Mouse (Mus musculus) midbrain, embryonic 14.5 days (tissue): ENCODE data around the gene Itgb1bp1. TPM values are rescaled to one million over a fixed set of nuclear protein-coding genes. Genes with fewer than 3 reads are reported as not detected.

Source experiments
- ATAC-seq: fragments of 200-750 bp; cut with Nextera tagmentation; 2 replicates; pipeline ENCODE4 v1.8.0; 2017; ENCODE audit warnings: moderate number of reproducible peaks, moderate library complexity; ENCODE audit not compliant: low FRiP score, low TSS enrichment
- DNase-seq: peaks from one replicate; pipeline ENCODE4 v3.0.0-alpha.2; 2015
- H3K27ac ChIP-seq: fragments of 300-500 bp; sonication (generic); replicated peaks from 2 replicates; pipeline ENCODE4 v1.5.1; 2014; ENCODE audit warnings: mild to moderate bottlenecking, low read depth, low read length, moderate library complexity
- H3K27me3 ChIP-seq: fragments of 300-500 bp; sonication (generic); 2 replicates; pipeline ENCODE4 v1.6.1; 2014; ENCODE audit warnings: low read length, control low read depth, mixed read lengths; ENCODE audit not compliant: control insufficient read depth, insufficient read depth
- H3K36me3 ChIP-seq: fragments of 300-500 bp; sonication (generic); 2 replicates; pipeline ENCODE4 v1.6.1; 2014; ENCODE audit warnings: low read length, control low read depth; ENCODE audit not compliant: control insufficient read depth, insufficient read depth
- H3K4me1 ChIP-seq: fragments of 300-500 bp; sonication (generic); 2 replicates; pipeline ENCODE4 v1.6.1; 2014; ENCODE audit warnings: mild to moderate bottlenecking, antibody characterized with exemption, low read length, control low read depth; ENCODE audit not compliant: control insufficient read depth, insufficient read depth
- H3K4me2 ChIP-seq: fragments of 300-500 bp; sonication (generic); 2 replicates; pipeline ENCODE4 v1.6.1; 2014; ENCODE audit warnings: mild to moderate bottlenecking, low read length, moderate library complexity
- H3K4me3 ChIP-seq: fragments of 300-500 bp; sonication (generic); replicated peaks from 2 replicates; pipeline ENCODE4 v1.5.1; 2014; ENCODE audit warnings: low read depth, low read length
- H3K9ac ChIP-seq: fragments of 300-500 bp; sonication (generic); replicated peaks from 2 replicates; pipeline ENCODE4 v1.6.1; 2014; ENCODE audit warnings: mild to moderate bottlenecking, low read length, moderate library complexity
- H3K9me3 ChIP-seq: fragments of 300-500 bp; sonication (generic); 2 replicates; pipeline ENCODE4 v1.6.1; 2016; ENCODE audit warnings: low read length, control low read depth, mixed read lengths; ENCODE audit not compliant: control insufficient read depth
- WGBS: fragments of 180-500 bp; shearing (Covaris S2); extraction: QIAGEN DNeasy Blood & Tissue Kit; methylation state at CpG from one replicate; pipeline ENCODE4 v1.1.7; 2014; 5-methylcytosine and 5-hydroxymethylcytosine counted together
- polyA plus RNA-seq: library from polyadenylated mRNA; unstranded; fragments of >200 nt; fragmentation: Nextera tagmentation; extraction: Ambion mirVana; gene quantifications from 2 replicates; pipeline ENCODE4 v1.2.1, GENCODE M21; 2014

Gene Itgb1bp1
- polyA plus RNA-seq, 1 experiment from 2014 or later: 42.4 TPM

DNA sequence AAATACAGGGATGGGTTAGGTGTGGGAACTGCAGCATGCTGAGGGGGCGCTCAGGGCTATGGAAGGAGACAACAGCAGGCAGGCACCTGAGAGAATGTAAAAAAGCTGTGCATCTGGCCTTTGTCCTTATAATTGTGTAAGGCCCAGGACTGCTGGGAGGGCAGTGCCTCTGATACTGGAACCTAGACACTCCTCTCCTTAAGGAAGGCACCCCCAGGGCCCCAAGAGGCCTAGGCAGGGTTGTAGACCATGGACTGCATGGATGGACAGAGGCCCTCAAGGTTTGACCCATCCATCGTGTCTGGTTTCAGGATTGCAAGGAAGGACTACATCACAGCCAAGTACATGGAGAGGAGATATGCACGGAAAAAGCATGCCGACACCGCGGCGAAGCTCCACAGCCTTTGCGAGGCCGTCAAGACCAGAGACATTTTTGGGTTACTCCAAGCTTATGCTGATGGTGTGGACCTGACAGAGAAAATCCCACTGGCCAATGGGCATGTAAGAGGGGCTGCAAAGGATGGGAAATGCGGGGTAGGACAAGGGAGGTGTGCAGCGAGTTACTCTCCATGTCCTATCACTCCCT is 41.6 kb downstream of the Itgb1bp1 start:
- DNase-seq (no peak), ATAC-seq (no peak)
- Histone ChIP-seq H3K9me3 (no peaks in the 10 kb centered on the region), H3K27me3 (no peaks in the 10 kb centered on the region), H3K27ac (no peak overlapping the region), H3K4me1 (no peaks in the 10 kb centered on the region), H3K36me3 (peaks cover 82% of the 10 kb centered on the region), H3K9ac (no peak overlapping the region), H3K4me3 (no peak overlapping the region), H3K4me2 (no peak overlapping the region)
- WGBS: 98% methylated on average over 11 of the region's 11 CpGs

DNA sequence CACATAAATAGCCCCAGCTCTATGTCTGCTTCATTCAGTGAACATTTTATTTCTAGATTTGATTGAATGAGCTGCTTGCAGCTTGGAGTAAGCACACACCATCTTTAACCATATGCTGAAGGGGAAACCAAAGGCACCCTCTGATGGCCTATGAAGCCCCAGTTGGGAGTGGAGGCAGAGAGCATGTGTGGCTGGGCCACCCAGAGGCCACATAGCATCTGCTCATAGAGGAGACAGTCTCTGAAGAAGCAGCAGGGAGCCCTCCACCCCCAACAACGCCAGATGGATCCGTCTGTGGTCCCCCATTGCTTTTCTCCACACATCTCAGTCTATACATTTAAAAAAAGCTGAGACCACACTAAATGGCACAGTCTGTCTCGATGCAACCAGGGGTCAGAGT is 44.1 kb downstream of the Itgb1bp1 start:
- H3K9me3 ChIP-seq: no peaks in the 10 kb centered on the region
- H3K4me2 ChIP-seq: no peak overlapping the region
- no peak overlapping the region for H3K27ac ChIP-seq
- peaks cover 79% of the 10 kb centered on the region for H3K36me3 ChIP-seq
- H3K4me3 ChIP-seq: no peak overlapping the region
- no peak for ATAC-seq
- H3K9ac ChIP-seq: no peak overlapping the region
- WGBS: 75% methylated on average over 3 of the region's 3 CpGs
- H3K27me3 ChIP-seq: no peaks in the 10 kb centered on the region
- no peaks in the 10 kb centered on the region for H3K4me1 ChIP-seq
- DNase-seq: no peak

DNA sequence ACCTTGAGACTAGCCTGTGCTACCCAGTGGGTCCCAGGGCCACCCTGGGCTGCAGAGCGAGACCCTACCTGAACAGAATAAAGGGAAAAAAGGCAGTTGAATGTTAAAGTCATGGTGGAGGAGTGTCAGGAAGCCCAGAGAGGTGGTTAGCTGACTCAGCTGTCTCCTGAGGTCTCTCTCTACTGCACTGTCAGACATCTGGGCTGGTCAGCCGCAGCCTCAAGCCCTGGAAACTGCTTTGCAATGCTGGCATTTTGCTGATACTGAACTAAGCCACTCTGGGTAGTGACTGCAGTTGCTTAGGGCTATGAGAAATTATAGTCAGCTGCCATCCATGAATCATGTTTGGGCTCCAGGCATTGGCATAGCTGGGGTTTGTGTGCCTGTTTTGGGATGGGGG is 51.5 kb downstream of the Itgb1bp1 start:
- ATAC-seq (no peak), DNase-seq (no peak)
- no peak overlapping the region for H3K4me2 ChIP-seq
- peaks cover 68% of the 10 kb centered on the region for H3K36me3 ChIP-seq
- 89% methylated on average over 2 of the region's 2 CpGs for WGBS
- no peak overlapping the region for H3K4me3 ChIP-seq
- H3K27ac ChIP-seq: no peak overlapping the region
- H3K4me1 ChIP-seq: no peaks in the 10 kb centered on the region
- H3K9ac ChIP-seq: no peak overlapping the region
- no peaks in the 10 kb centered on the region for H3K9me3 ChIP-seq
- H3K27me3 ChIP-seq: no peaks in the 10 kb centered on the region

DNA sequence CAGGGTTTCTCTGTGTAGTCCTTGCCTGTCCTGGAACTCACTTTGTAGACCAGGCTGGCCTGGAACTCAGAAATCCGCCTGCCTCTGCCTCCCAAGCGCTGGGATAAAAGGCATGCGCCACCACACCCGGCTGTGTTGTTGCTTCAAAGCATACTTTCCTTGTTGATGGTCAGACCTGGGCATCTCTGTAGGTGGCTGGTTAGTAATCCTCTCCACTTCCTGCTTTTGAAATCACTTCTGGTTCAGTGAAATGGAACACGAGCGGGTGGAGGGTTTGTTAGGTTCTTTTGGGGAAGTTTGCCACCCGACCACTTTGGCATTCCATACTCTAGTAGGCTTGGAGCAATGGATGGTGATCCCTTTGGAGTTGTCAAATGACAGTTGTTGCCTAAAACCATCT is 52.4 kb downstream of the Itgb1bp1 start:
- DNase-seq (no peak), ATAC-seq (no peak)
- Histone ChIP-seq H3K4me3 (no peak overlapping the region), H3K9me3 (no peaks in the 10 kb centered on the region), H3K36me3 (peaks cover 66% of the 10 kb centered on the region), H3K4me2 (no peak overlapping the region), H3K27ac (no peak overlapping the region), H3K9ac (no peak overlapping the region), H3K27me3 (no peaks in the 10 kb centered on the region), H3K4me1 (no peaks in the 10 kb centered on the region)
- 91% methylated on average over 7 of the region's 7 CpGs for WGBS

DNA sequence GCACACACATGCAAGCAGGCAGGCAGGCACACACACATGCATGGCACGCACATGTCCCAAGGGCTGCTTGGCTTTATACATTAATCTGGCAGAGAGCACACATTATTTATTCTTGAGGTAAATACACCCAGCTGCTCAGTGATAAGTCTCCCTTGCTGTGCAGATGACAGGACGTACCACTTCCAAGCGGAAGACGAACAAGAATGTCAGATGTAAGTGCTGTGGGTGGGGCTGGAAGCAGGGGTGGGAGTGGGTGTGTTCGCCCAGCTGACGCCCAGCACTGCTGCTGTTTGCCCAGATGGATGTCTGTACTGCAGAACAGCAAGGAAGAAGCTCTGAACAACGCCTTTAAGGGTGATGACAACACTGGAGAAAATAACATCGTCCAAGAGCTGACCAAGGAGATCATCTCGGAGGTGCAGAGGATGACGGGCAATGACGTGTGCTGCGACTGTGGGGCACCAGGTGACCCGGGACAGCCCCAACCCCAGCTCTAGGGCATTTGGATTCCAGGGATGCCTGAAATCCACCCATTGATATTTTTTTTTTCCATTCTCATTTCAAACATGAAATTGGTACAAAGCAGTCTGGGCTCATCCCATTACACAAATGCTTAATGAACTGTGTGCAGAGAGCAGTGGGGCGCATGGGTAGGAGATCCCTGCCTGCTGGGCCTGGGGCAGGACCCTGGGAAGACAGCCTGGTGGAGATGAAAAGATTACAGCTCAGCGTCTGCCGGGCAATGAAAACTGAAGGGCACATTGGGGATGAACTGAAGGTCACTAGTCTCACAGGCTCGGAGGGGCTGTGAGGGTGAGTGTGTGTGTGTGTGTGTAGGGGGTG is 56.8 kb downstream of the Itgb1bp1 start:
- DNase-seq (peak; percentile 31), ATAC-seq (no peak)
- Histone ChIP-seq H3K27ac (0 out of 2 replicates have a peak overlapping the region, but pooled peaks have one; percentile 26), H3K4me2 (no peak overlapping the region), H3K9me3 (no peaks in the 10 kb centered on the region), H3K9ac (no peak overlapping the region), H3K4me3 (no peak overlapping the region), H3K36me3 (peaks cover 36% of the 10 kb centered on the region), H3K4me1 (0 out of 2 replicates have a peak, but pooled peaks cover 5% of the 10 kb centered on the region), H3K27me3 (no peaks in the 10 kb centered on the region)
- WGBS: 76% methylated on average over 17 of the region's 17 CpGs

DNA sequence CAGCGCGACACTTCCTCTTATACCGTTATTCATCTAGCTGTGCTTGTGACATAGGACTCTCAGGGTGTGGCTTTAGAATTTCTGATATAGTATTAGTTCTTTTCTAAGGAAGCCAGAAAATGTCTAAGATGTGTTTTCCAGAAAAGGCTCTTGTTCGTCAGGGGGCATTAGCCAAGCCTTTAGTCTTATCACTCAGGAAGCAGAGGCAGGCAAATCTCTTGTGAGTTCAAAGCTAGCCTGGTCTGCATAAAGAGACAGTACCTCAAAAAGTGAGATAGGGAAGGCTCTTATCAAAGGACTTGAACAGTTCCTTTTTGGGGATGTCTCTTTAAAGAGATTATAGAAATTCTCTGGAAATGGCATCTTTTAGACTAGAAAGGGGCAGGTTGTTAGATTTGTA is 57.4 kb downstream of the Itgb1bp1 start:
- no peak overlapping the region for H3K4me2 ChIP-seq
- no peak overlapping the region for H3K9ac ChIP-seq
- DNase-seq: no peak
- no peak overlapping the region for H3K27ac ChIP-seq
- no peaks in the 10 kb centered on the region for H3K27me3 ChIP-seq
- no peak for ATAC-seq
- 96% methylated on average over 4 of the region's 4 CpGs for WGBS
- no peak overlapping the region for H3K4me3 ChIP-seq
- no peaks in the 10 kb centered on the region for H3K9me3 ChIP-seq
- 0 out of 2 replicates have a peak, but pooled peaks cover 5% of the 10 kb centered on the region for H3K4me1 ChIP-seq
- peaks cover 33% of the 10 kb centered on the region for H3K36me3 ChIP-seq

DNA sequence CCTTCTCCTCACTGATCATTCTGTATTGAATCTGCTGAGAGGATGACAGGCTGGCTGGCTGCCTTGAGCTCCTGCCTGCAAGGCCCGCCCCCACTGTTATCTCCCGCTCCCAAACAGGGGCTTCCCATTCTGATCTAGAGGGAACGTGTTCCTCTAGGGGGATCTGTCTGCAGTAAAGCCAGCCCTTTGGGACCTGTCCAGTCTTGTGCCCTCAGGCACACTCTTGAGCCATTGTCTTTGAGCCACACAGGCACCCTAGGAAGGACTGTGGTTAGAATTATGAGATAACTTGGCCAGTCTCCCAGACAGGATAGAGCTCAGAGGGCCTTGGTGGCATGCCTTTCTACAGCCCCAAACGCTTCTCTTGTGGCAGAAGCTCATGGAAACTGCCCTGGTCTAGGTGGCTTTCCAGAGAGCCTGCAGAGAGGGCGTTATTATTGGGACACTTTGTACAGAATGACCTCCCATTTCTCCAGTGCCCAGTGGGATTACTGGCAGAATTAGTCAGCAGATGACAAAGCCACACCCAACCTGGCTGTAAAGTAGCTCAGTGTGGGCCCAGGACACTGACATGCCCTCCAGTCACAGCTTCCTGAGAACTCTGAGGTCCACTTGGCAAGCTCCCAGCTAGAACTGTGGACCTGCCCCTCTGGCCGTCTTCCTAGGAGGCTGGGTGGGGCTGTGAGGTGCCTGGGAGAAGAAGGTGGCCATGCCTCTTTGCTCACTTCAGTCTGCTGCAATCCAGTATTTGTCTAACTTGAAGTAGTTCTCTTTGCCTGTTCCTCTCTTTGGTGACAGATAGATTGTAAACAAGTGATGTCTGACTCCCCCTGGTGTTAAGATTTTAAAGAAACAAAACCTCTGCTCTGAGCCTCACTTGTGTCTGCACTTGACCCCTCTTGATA is 58.8 kb downstream of the Itgb1bp1 start:
- DNase-seq (peak; percentile 65), ATAC-seq (peak; percentile 19)
- H3K4me2 ChIP-seq: no peak overlapping the region
- H3K36me3 ChIP-seq: peaks cover 33% of the 10 kb centered on the region
- WGBS: 68% methylated on average over 6 of the region's 6 CpGs
- no peaks in the 10 kb centered on the region for H3K9me3 ChIP-seq
- no peak overlapping the region for H3K9ac ChIP-seq
- H3K4me1 ChIP-seq: 0 out of 2 replicates have a peak, but pooled peaks cover 5% of the 10 kb centered on the region
- H3K27me3 ChIP-seq: no peaks in the 10 kb centered on the region
- H3K4me3 ChIP-seq: no peak overlapping the region
- 0 out of 2 replicates have a peak overlapping the region, but pooled peaks have one; percentile 32 for H3K27ac ChIP-seq

DNA sequence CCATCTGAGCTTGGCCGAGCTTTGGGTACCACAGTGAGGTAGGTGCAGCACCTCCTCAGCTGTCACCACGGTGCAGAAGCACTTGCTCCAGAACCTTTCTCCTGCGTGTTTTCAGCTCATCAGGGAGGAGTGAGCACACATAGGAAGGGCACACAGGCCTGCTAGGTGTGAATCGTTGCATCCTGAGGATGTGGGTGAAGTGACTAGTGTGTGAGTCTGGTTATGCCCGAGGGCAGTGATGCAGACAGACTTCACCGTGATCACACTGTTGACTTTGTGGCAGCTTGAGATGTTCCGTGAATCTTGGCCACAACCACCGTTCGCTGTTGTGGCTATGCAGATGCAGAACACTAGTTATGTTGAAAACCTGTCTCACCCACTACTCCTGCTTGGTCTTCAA is 59.8 kb downstream of the Itgb1bp1 start:
- DNase-seq: no peak
- 93% methylated on average over 9 of the region's 9 CpGs for WGBS
- no peak overlapping the region for H3K4me2 ChIP-seq
- H3K4me1 ChIP-seq: 0 out of 2 replicates have a peak, but pooled peaks cover 5% of the 10 kb centered on the region
- H3K27me3 ChIP-seq: no peaks in the 10 kb centered on the region
- peaks cover 36% of the 10 kb centered on the region for H3K36me3 ChIP-seq
- no peak overlapping the region for H3K9ac ChIP-seq
- ATAC-seq: no peak
- H3K9me3 ChIP-seq: no peaks in the 10 kb centered on the region
- H3K27ac ChIP-seq: no peak overlapping the region
- no peak overlapping the region for H3K4me3 ChIP-seq
